Mouse (Mus musculus): ENCODE results near the gene Ccdc22.

The Ccdc22 gene

GRCm38 (mm10) chrX:7573176-7574086, 31.9 kb downstream of the Ccdc22 start, which contains the start of gene Foxp3:
Gene Foxp3 (plus strand): TSS chrX:7573644.
- peak; percentile 30 for DNase-seq (ENCODE audit: low read depth)

- DNase-seq (ENCODE audit: low read depth): no peak
Measured at GRCm38 (mm10) chrX:7572466-7572865, 32.9 kb downstream of the Ccdc22 start.

GRCm38 (mm10) chrX:7571565-7572136, 33.7 kb downstream of the Ccdc22 start:
- no peak for DNase-seq (ENCODE audit: low read depth)

GRCm38 (mm10) chrX:7570481-7571175, 34.7 kb downstream of the Ccdc22 start:
- DNase-seq (ENCODE audit: low read depth): peak; percentile 12

- DNase-seq (ENCODE audit: low read depth): no peak
Measured at GRCm38 (mm10) chrX:7567491-7567890, 37.8 kb downstream of the Ccdc22 start.

GRCm38 (mm10) chrX:7566352-7566751, 39.0 kb downstream of the Ccdc22 start:
- no peak for DNase-seq (ENCODE audit: low read depth)

GRCm38 (mm10) chrX:7563076-7563475, 42.2 kb downstream of the Ccdc22 start:
- DNase-seq (ENCODE audit: low read depth): no peak

- no peak for DNase-seq (ENCODE audit: low read depth)
Measured at GRCm38 (mm10) chrX:7553474-7553873, 51.8 kb downstream of the Ccdc22 start.

All from NIH3T3 (cell line).